Mouse (Mus musculus): ENCODE measurements at regions not wholly inside any gene's neighbourhood (a gene's known extent, or its start where the extent isn't known, plus 50 kb on each side); places are given as distances from the start of the nearest gene placed in this dataset.

GRCm38 (mm10) chrX:96019556-96019955, 62.8 kb upstream of the Las1l start:
- peak; percentile 82 for DNase-seq (ENCODE audit: low read depth)

GRCm38 (mm10) chrX:96020407-96020806, 63.6 kb upstream of the Las1l start:
- no peak for DNase-seq (ENCODE audit: low read depth)

GRCm38 (mm10) chrX:96025374-96025773, 68.6 kb upstream of the Las1l start:
- no peak for DNase-seq (ENCODE audit: low read depth)

- peak; percentile 19 for DNase-seq (ENCODE audit: low read depth)
Measured at GRCm38 (mm10) chrX:96025876-96026275, 69.1 kb upstream of the Las1l start.

- DNase-seq (ENCODE audit: low read depth), result no peak
Measured at GRCm38 (mm10) chrX:96031591-96031990, 64.3 kb upstream of the Msn start.

DNA sequence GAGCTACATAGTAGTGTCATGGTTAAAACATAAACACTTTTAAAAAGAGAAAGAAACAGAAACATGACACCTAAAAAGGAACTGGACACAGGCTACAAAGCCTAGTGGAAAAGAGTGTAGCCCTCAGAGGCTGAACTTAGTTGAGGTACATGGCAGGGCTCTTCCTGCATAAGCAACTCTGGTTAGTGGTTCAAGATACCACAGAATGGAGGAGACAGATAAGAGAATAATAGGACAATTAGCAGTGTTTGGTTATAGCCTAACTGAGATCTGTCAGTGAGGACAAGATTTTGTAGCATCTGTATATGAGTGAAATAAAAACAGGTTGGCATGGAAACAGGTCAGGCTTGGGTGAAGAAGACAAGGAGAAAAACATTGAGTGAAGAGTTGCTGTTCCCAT, 60.5 kb upstream of the Msn start:
- no peak for DNase-seq (ENCODE audit: low read depth)

- peak; percentile 50 for DNase-seq (ENCODE audit: low read depth)
Measured at GRCm38 (mm10) chrX:96042193-96042592, 53.6 kb upstream of the Msn start.

All from NIH3T3 (cell line).